Mouse (Mus musculus): Measurements from ENCODE around the gene Wdr27. TPM values are rescaled to one million over a fixed set of nuclear protein-coding genes. Genes with fewer than 3 reads are reported as not detected.
"Not testable (repeated sequence)": the region's sequence is repeated elsewhere in the genome, so short reads cannot be mapped to it uniquely, and the experiment has no call there.

Gene Wdr27
- total RNA-seq (2012; rRNA removed), result 1.9 and 2.0 TPM in 2 replicates

DNA sequence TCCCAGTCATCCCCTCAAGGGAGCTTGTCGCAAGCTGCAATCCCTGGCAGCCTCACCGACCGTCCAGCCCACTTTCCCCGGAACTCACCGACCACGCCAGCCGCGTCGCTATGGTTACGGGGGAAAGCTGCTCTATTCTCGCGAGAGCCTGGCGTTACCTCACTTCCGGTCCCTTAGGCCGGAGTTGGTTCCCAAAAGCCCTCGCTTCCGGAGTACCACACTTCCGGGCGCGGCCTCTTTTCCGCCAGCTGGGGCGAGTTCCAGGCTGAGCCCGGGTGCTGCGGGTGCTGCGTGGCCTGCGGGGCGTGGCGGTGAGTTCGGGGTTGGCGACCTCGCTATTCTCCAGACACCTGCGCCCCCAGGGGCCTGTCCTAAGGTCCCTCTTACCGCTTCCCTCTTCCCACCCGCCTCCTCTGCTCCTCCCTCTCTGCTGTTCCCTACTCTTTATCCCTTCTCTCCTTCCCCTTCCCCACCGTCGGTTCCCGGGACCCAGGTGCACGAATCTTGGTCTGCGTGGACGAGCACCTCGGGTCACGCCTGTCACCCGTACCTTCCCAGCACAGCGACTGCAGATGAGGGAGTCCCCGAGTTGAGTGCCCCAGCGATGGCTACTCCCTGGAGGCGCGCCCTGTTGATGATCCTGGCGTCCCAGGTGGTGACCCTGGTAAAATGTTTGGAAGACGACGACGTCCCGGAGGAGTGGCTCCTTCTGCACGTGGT is at the start of gene Wdr27, which contains the start of gene 1600012H06Rik:
Gene Wdr27 (minus strand): TSS at position 150 of the 720 bp plus-strand sequence.
Gene 1600012H06Rik (plus strand): TSS at position 176 of the 720 bp plus-strand sequence.
- in situ Hi-C loops (cut with MboI; ENCODE audit: low sequenced_read_pairs in 2 of 2, unreplicated experiment in 2 of 2), result no loop called here
- TF ChIP-seq MAFK (IDR thresholded peaks at IDR 0.05; ENCODE audit: insufficient read depth, low read depth, low read length) (no peak), CHD2 (IDR thresholded peaks at IDR 0.05; ENCODE audit: low read depth, low read length) (peak; percentile 100), ZNF384 (IDR thresholded peaks at IDR 0.05; ENCODE audit: low read depth, low read length) (no peak), ZC3H11A (IDR thresholded peaks at IDR 0.05; ENCODE audit: borderline replicate concordance, low read depth, low read length) (no peak), HCFC1 (IDR thresholded peaks at IDR 0.05; ENCODE audit: borderline replicate concordance, insufficient read depth, low read length) (peak; percentile 80)
- Histone ChIP-seq H3K9me3 (ENCODE audit: control insufficient read depth, insufficient read depth, low read depth, low read length) (no peaks in the 10 kb centered on the region), H3K27ac (ENCODE audit: insufficient read depth, low read depth, low read length, poor library complexity, severe bottlenecking) (peak within 1 kb of the TSS; percentile 54; the same call in 1 of the 2 replicates), H3K36me3 (ENCODE audit: control insufficient read depth, insufficient read depth, low read length, poor library complexity, severe bottlenecking) (peaks cover 1% of the 10 kb centered on the region; the same call in 1 of the 2 replicates), H3K4me1 (ENCODE audit: control insufficient read depth in 2 of 2, insufficient read depth in 2 of 2, low read length in 2 of 2, poor library complexity in 1 of 2) (peaks cover 2 to 4% of the 10 kb centered on the region in 2 experiments; a peak in 3 of 4 replicates), H3K9ac (ENCODE audit: insufficient read depth, low read depth, low read length, poor library complexity, severe bottlenecking) (peak within 1 kb of the TSS; percentile 88), H3K4me3 (ENCODE audit: insufficient read depth in 1 of 2, low read depth in 1 of 2, low read length in 2 of 2, poor library complexity in 1 of 2, severe bottlenecking in 1 of 2) (peak within 1 kb of the TSS; percentile 72 to 87)
- peak; percentile 99 for DNase-seq (ENCODE audit: low read depth, low spot score)

DNA sequence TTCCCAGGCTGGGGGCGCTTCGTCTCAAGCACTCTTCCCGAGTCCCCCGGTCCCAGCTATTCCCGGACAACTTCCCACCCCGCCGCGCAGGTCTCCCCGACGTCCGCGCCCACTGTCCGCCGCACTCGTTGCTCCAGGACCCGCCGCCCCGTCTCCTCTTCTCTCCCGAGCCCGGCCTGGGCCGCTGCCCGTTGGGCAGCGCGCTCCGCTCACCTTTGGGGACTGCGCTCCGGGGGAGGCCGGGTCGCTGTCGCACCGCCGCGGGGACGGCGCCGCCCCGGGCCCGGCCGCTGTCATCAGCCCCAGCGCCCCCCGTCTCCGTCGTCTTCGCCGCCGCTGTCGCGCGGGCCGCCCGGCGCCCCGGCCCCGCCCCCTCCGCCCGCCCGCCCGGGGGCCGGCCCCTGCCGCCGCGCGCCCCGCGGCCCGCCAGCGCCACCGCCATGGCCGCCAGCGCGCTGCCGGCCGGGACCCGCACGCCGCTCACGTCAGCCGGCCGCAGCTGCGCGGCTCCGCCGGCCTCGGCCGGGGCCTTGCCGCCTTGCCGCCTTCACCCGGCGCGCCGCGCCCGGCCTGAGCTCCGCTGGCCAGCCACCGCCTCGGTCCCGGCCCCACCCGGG is 49.7 kb upstream of the Wdr27 start:
- H3K4me3 ChIP-seq (ENCODE audit: insufficient read depth in 1 of 2, low read depth in 1 of 2, low read length in 2 of 2, poor library complexity in 1 of 2, severe bottlenecking in 1 of 2); H3K4me1 ChIP-seq (ENCODE audit: control insufficient read depth in 2 of 2, insufficient read depth in 2 of 2, low read length in 2 of 2, poor library complexity in 1 of 2); H3K9me3 ChIP-seq (ENCODE audit: control insufficient read depth, insufficient read depth, low read depth, low read length); in situ Hi-C loops (cut with MboI; ENCODE audit: low sequenced_read_pairs in 2 of 2, unreplicated experiment in 2 of 2); H3K36me3 ChIP-seq (ENCODE audit: control insufficient read depth, insufficient read depth, low read length, poor library complexity, severe bottlenecking); DNase-seq (ENCODE audit: low read depth, low spot score); H3K9ac ChIP-seq (ENCODE audit: insufficient read depth, low read depth, low read length, poor library complexity, severe bottlenecking); H3K27ac ChIP-seq (ENCODE audit: insufficient read depth, low read depth, low read length, poor library complexity, severe bottlenecking): not testable (repeated sequence)

DNA sequence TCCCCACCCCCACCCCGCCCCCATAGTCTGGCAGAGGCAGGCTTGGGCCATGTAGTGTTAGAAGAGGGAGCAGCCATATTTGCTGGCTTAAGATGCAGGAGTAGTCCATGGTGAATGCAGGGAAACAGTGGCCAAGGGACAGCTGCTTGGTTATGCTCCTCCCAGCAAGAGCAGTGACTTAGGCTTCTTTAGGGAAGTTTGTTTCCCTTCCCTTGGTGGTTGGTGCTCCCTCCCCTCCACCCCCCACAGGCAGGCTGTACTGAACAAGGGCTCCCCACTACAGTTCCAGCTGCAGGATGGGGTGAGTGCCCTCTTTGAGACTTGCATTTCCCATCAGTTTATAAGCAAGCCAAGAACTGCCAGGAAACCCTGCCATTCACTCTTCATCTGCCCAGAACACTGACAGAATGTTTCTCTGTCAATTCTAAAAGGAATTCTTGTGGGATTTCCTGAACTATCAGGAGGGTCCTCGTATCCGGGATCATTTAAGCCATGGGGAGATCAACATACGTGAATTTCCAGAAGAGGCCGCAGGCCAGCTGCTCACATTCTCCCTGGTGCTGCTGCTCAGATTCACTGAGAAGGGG is 47.3 kb upstream of the Wdr27 start:
- peak overlapping the region; percentile 98 for H3K27ac ChIP-seq (ENCODE audit: insufficient read depth, low read depth, low read length, poor library complexity, severe bottlenecking)
- H3K4me3 ChIP-seq (ENCODE audit: insufficient read depth in 1 of 2, low read depth in 1 of 2, low read length in 2 of 2, poor library complexity in 1 of 2, severe bottlenecking in 1 of 2), result 0 out of 4 replicates have a peak overlapping the region, but pooled peaks of 1 of the 2 experiments have one; percentile 7
- H3K9ac ChIP-seq (ENCODE audit: insufficient read depth, low read depth, low read length, poor library complexity, severe bottlenecking), result peak overlapping the region; percentile 16
- H3K4me1 ChIP-seq (ENCODE audit: control insufficient read depth in 2 of 2, insufficient read depth in 2 of 2, low read length in 2 of 2, poor library complexity in 1 of 2); in situ Hi-C loops (cut with MboI; ENCODE audit: low sequenced_read_pairs in 2 of 2, unreplicated experiment in 2 of 2); H3K9me3 ChIP-seq (ENCODE audit: control insufficient read depth, insufficient read depth, low read depth, low read length); DNase-seq (ENCODE audit: low read depth, low spot score); H3K36me3 ChIP-seq (ENCODE audit: control insufficient read depth, insufficient read depth, low read length, poor library complexity, severe bottlenecking): not testable (repeated sequence)

DNA sequence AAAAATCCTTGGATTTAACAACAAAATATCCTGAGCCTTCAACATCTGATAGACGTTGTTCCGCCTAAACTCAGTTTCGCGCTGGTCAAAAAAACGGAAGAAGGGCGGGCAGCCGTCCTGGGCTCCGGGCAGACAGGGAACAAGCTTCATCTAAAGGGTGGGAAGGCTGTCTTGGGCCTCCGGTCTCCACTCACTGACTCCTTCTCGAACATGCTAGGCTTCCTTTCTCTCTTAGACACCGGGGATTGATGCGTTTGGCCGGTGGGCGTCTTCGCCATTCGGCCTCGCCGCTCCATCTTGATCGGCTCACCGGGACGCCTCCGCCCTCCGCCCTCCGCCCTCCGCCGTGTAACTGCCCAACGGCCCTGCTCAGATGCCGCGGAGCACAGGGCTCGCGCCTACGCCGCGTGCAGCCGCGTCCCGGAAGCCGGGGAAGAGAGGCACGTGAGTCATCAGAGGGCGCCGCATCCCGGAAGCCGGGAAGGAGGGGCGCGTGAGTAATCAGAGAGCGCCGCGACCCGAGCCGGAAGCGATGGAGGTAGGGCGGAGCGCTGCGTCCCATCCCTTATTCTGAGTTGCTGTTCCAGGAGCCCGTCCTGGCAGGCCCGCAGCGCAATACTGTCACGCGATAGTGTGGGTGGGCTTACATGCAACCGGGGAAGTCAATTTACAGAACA is 35.5 kb upstream of the Wdr27 start, which contains the start of the genes 9030025P20Rik and Gm3417:
Gene 9030025P20Rik (plus strand): TSS at position 107 of the 677 bp plus-strand sequence.
Gene Gm3417 (minus strand): TSS at position 429 of the 677 bp plus-strand sequence.
- H3K9me3 ChIP-seq (ENCODE audit: control insufficient read depth, insufficient read depth, low read depth, low read length); H3K4me1 ChIP-seq (ENCODE audit: control insufficient read depth in 2 of 2, insufficient read depth in 2 of 2, low read length in 2 of 2, poor library complexity in 1 of 2); H3K27ac ChIP-seq (ENCODE audit: insufficient read depth, low read depth, low read length, poor library complexity, severe bottlenecking); H3K36me3 ChIP-seq (ENCODE audit: control insufficient read depth, insufficient read depth, low read length, poor library complexity, severe bottlenecking); DNase-seq (ENCODE audit: low read depth, low spot score); in situ Hi-C loops (cut with MboI; ENCODE audit: low sequenced_read_pairs in 2 of 2, unreplicated experiment in 2 of 2): not testable (repeated sequence)
- H3K4me3 ChIP-seq (ENCODE audit: insufficient read depth in 1 of 2, low read depth in 1 of 2, low read length in 2 of 2, poor library complexity in 1 of 2, severe bottlenecking in 1 of 2), result peak within 1 kb of the TSS; percentile 49 to 58
- H3K9ac ChIP-seq (ENCODE audit: insufficient read depth, low read depth, low read length, poor library complexity, severe bottlenecking), result peak within 1 kb of the TSS; percentile 31; the same call in 1 of the 2 replicates

DNA sequence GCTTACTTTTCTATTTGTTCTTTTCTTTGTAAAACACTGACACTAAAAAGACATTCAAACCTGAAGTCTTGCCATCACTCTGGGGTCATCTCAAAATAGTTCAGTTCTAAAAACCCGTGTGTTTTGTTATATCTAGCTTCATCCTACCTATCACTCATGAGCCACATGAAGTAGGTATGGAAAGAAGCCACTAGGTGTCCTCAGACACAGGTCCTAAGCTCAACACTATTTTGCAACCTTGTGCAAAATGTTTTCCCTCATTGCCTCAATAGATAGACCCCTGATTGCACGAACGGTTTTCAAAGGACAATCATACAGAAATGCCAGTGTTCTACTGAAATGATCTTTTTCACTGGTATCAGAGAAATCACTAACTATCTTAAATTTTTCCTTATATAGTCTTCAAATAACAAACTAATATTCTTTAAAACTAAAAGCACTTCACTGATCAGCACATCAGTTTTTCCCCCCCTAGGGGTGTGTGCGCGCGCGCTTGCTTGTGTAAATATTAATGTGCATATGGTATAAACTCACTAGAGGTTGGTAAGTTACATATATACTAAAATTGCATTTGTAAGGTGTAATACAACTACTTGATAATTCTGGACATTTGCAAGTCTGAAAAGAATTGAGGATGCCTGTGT is 34.9 kb upstream of the Wdr27 start:
- H3K9ac ChIP-seq (ENCODE audit: insufficient read depth, low read depth, low read length, poor library complexity, severe bottlenecking), result peak overlapping the region; percentile 31; the same call in 1 of the 2 replicates
- H3K27ac ChIP-seq (ENCODE audit: insufficient read depth, low read depth, low read length, poor library complexity, severe bottlenecking); H3K9me3 ChIP-seq (ENCODE audit: control insufficient read depth, insufficient read depth, low read depth, low read length); in situ Hi-C loops (cut with MboI; ENCODE audit: low sequenced_read_pairs in 2 of 2, unreplicated experiment in 2 of 2); H3K4me1 ChIP-seq (ENCODE audit: control insufficient read depth in 2 of 2, insufficient read depth in 2 of 2, low read length in 2 of 2, poor library complexity in 1 of 2); H3K36me3 ChIP-seq (ENCODE audit: control insufficient read depth, insufficient read depth, low read length, poor library complexity, severe bottlenecking); DNase-seq (ENCODE audit: low read depth, low spot score): not testable (repeated sequence)
- peak overlapping the region; percentile 49 to 58 for H3K4me3 ChIP-seq (ENCODE audit: insufficient read depth in 1 of 2, low read depth in 1 of 2, low read length in 2 of 2, poor library complexity in 1 of 2, severe bottlenecking in 1 of 2)

DNA sequence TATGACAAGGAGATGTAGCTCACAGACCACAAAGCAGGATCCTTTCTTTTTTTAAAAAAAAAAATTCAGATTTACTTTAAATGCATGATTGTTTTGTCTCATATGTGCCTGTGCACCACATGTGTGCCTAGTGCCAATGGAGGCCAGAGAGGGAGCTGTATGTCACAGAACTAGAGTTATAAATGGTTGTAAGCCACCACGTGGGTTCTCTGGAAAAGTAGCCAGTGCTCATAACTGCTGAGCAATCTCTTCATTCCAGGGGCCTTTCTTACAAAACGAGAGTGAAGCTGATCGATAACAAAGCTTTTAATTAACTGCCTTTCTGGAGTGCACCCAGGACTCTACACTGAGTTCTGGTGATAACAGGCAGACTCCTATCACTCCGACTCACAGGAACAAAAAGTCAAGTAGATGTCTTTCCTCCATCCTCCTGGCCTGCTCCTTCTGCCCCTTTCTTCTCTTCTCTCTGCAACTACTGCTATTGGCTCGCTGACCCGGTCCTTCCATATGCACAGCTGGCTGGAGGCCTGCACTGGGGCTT is 25.5 kb upstream of the Wdr27 start:
- H3K9me3 ChIP-seq (ENCODE audit: control insufficient read depth, insufficient read depth, low read depth, low read length); H3K4me3 ChIP-seq (ENCODE audit: insufficient read depth in 1 of 2, low read depth in 1 of 2, low read length in 2 of 2, poor library complexity in 1 of 2, severe bottlenecking in 1 of 2); H3K27ac ChIP-seq (ENCODE audit: insufficient read depth, low read depth, low read length, poor library complexity, severe bottlenecking); DNase-seq (ENCODE audit: low read depth, low spot score); H3K9ac ChIP-seq (ENCODE audit: insufficient read depth, low read depth, low read length, poor library complexity, severe bottlenecking); H3K36me3 ChIP-seq (ENCODE audit: control insufficient read depth, insufficient read depth, low read length, poor library complexity, severe bottlenecking); in situ Hi-C loops (cut with MboI; ENCODE audit: low sequenced_read_pairs in 2 of 2, unreplicated experiment in 2 of 2); H3K4me1 ChIP-seq (ENCODE audit: control insufficient read depth in 2 of 2, insufficient read depth in 2 of 2, low read length in 2 of 2, poor library complexity in 1 of 2): not testable (repeated sequence)

Data from ES-E14 (cell line).